Mouse (Mus musculus) gastrocnemius, postnatal 10 days (tissue): Measurements from ENCODE around the gene Vps26a. TPM values are rescaled to one million over a fixed set of nuclear protein-coding genes. Genes with fewer than 3 reads are reported as not detected.
A peak's percentile ranks its signal among the peaks of the same experiment; 100 is the strongest.

Experiments
- DNase-seq: peaks from one replicate; pipeline ENCODE4 v3.0.0; 2021; ENCODE audit warnings: mixed read lengths
- long read RNA-seq, 2 experiments: library from polyadenylated mRNA; stranded (forward); transcript quantifications; one replicate each; pipeline ENCODE4 v2.0.0; 2021
- total RNA-seq, 2 experiments: library from RNA; stranded (reverse); gene quantifications; 2 replicates each; pipeline ENCODE4 v1.2.3; 2021

Vps26a gene
- 10 to 100 TPM; 29.1 to 30.1 TPM for total RNA-seq
- long read RNA-seq, experiment 1, transcript Vps26a-202 (9 exons, 2,597 nt) = major isoform, 78 of 92 reads
- long read RNA-seq, experiment 1, partial matches to known transcripts = 2 of 92 reads
- long read RNA-seq, experiment 1, other reads (novel, unspliced or antisense) = 11 of 92 reads
- long read RNA-seq, experiment 2, transcript Vps26a-202 (9 exons, 2,597 nt) = major isoform, 52 of 68 reads
- long read RNA-seq, experiment 2, partial matches to known transcripts = 2 of 68 reads
- long read RNA-seq, experiment 2, other reads (novel, unspliced or antisense) = 14 of 68 reads

- peak; percentile 98 for DNase-seq
Measured at GRCm38 (mm10) chr10:62486618-62487415, at the start of gene Vps26a. Vps26a (minus strand) TSS chr10:62486805.

- DNase-seq = no peak
Measured at GRCm38 (mm10) chr10:62534509-62534908, 47.9 kb upstream of the Vps26a start.

GRCm38 (mm10) chr10:62532832-62533231 lies 46.2 kb upstream of the Vps26a start:
- DNase-seq = peak; percentile 26

GRCm38 (mm10) chr10:62530183-62530582 lies 43.6 kb upstream of the Vps26a start:
- peak; percentile 34 for DNase-seq

GRCm38 (mm10) chr10:62527351-62527750 lies 40.7 kb upstream of the Vps26a start, which contains the start of gene Srgn:
Srgn (minus strand) TSS chr10:62527451.
- DNase-seq = no peak

GRCm38 (mm10) chr10:62522346-62522950 lies 35.8 kb upstream of the Vps26a start:
- DNase-seq = no peak

GRCm38 (mm10) chr10:62521763-62522162 lies 35.2 kb upstream of the Vps26a start:
- DNase-seq = no peak

GRCm38 (mm10) chr10:62520911-62521310 lies 34.3 kb upstream of the Vps26a start:
- no peak for DNase-seq

- no peak for DNase-seq
Measured at GRCm38 (mm10) chr10:62517511-62517910, 30.9 kb upstream of the Vps26a start.

- DNase-seq = no peak
Measured at GRCm38 (mm10) chr10:62512855-62513254, 26.2 kb upstream of the Vps26a start.

GRCm38 (mm10) chr10:62511528-62511927 lies 24.9 kb upstream of the Vps26a start:
- DNase-seq = no peak

- no peak for DNase-seq
Measured at GRCm38 (mm10) chr10:62509032-62509656, 22.5 kb upstream of the Vps26a start.

GRCm38 (mm10) chr10:62508459-62508858 lies 21.9 kb upstream of the Vps26a start:
- peak; percentile 7 for DNase-seq

GRCm38 (mm10) chr10:62507591-62508308 lies 21.1 kb upstream of the Vps26a start:
- DNase-seq = peak; percentile 41

GRCm38 (mm10) chr10:62507071-62507470 lies 20.5 kb upstream of the Vps26a start:
- DNase-seq = no peak

- DNase-seq = no peak
Measured at GRCm38 (mm10) chr10:62506019-62506556, 19.5 kb upstream of the Vps26a start.

GRCm38 (mm10) chr10:62505224-62505983 lies 18.8 kb upstream of the Vps26a start:
- no peak for DNase-seq

GRCm38 (mm10) chr10:62503836-62504628 lies 17.4 kb upstream of the Vps26a start:
- DNase-seq = no peak

GRCm38 (mm10) chr10:62503353-62503752 lies 16.7 kb upstream of the Vps26a start:
- DNase-seq = no peak

GRCm38 (mm10) chr10:62501951-62502350 lies 15.3 kb upstream of the Vps26a start:
- DNase-seq = no peak
